Mouse (Mus musculus): ENCODE measurements around the gene Bco1. TPM values are rescaled to one million over a fixed set of nuclear protein-coding genes. Genes with fewer than 3 reads are reported as not detected.

The Bco1 gene
- total RNA-seq, 2 experiments from 2014 or later = not detected

- peak; percentile 70 for ATAC-seq (replicated peaks; ENCODE audit: low FRiP score, poor library complexity, severe bottlenecking)
Measured at GRCm38 (mm10) chr8:117085521-117085920, 10.1 kb upstream of the Bco1 start.

- no peak for ATAC-seq (replicated peaks; ENCODE audit: low FRiP score, poor library complexity, severe bottlenecking)
Measured at GRCm38 (mm10) chr8:117087036-117087435, 8.6 kb upstream of the Bco1 start.

GRCm38 (mm10) chr8:117089802-117090201 lies 5.9 kb upstream of the Bco1 start:
- no peak for ATAC-seq (replicated peaks; ENCODE audit: low FRiP score, poor library complexity, severe bottlenecking)

GRCm38 (mm10) chr8:117094053-117094452 lies 1.6 kb upstream of the Bco1 start:
- ATAC-seq (replicated peaks; ENCODE audit: low FRiP score, poor library complexity, severe bottlenecking) = no peak

GRCm38 (mm10) chr8:117097051-117097563 lies 1.5 kb downstream of the Bco1 start:
- ATAC-seq (replicated peaks; ENCODE audit: low FRiP score, poor library complexity, severe bottlenecking) = no peak

GRCm38 (mm10) chr8:117097564-117098191 lies 2.0 kb downstream of the Bco1 start:
- no peak for ATAC-seq (replicated peaks; ENCODE audit: low FRiP score, poor library complexity, severe bottlenecking)

- peak; percentile 73 for ATAC-seq (replicated peaks; ENCODE audit: low FRiP score, poor library complexity, severe bottlenecking)
Measured at GRCm38 (mm10) chr8:117107533-117107932, 11.9 kb downstream of the Bco1 start.

- no peak for ATAC-seq (replicated peaks; ENCODE audit: low FRiP score, poor library complexity, severe bottlenecking)
Measured at GRCm38 (mm10) chr8:117109018-117109711, 13.5 kb downstream of the Bco1 start.

GRCm38 (mm10) chr8:117109801-117110390 lies 14.2 kb downstream of the Bco1 start:
- 0 out of 2 replicates have a peak, but pooled peaks have one; percentile 42 for ATAC-seq (replicated peaks; ENCODE audit: low FRiP score, poor library complexity, severe bottlenecking)

- no peak for ATAC-seq (replicated peaks; ENCODE audit: low FRiP score, poor library complexity, severe bottlenecking)
Measured at GRCm38 (mm10) chr8:117111641-117112040, 16.0 kb downstream of the Bco1 start.

GRCm38 (mm10) chr8:117112261-117112660 lies 16.6 kb downstream of the Bco1 start:
- ATAC-seq (replicated peaks; ENCODE audit: low FRiP score, poor library complexity, severe bottlenecking) = no peak

- ATAC-seq (replicated peaks; ENCODE audit: low FRiP score, poor library complexity, severe bottlenecking) = no peak
Measured at GRCm38 (mm10) chr8:117115094-117115493, 19.4 kb downstream of the Bco1 start.

GRCm38 (mm10) chr8:117115676-117116446 lies 20.2 kb downstream of the Bco1 start:
- ATAC-seq (replicated peaks; ENCODE audit: low FRiP score, poor library complexity, severe bottlenecking) = peak; percentile 61

- ATAC-seq (replicated peaks; ENCODE audit: low FRiP score, poor library complexity, severe bottlenecking) = no peak
Measured at GRCm38 (mm10) chr8:117116534-117116933, 20.9 kb downstream of the Bco1 start.

GRCm38 (mm10) chr8:117118409-117118808 lies 22.8 kb downstream of the Bco1 start:
- no peak for ATAC-seq (replicated peaks; ENCODE audit: low FRiP score, poor library complexity, severe bottlenecking)

- no peak for ATAC-seq (replicated peaks; ENCODE audit: low FRiP score, poor library complexity, severe bottlenecking)
Measured at GRCm38 (mm10) chr8:117121277-117121676, 25.6 kb downstream of the Bco1 start.

- ATAC-seq (replicated peaks; ENCODE audit: low FRiP score, poor library complexity, severe bottlenecking) = no peak
Measured at GRCm38 (mm10) chr8:117123850-117124633, 28.4 kb downstream of the Bco1 start.

- no peak for ATAC-seq (replicated peaks; ENCODE audit: low FRiP score, poor library complexity, severe bottlenecking)
Measured at GRCm38 (mm10) chr8:117125854-117126253, 30.2 kb downstream of the Bco1 start.

GRCm38 (mm10) chr8:117126411-117126810 lies 30.8 kb downstream of the Bco1 start:
- ATAC-seq (replicated peaks; ENCODE audit: low FRiP score, poor library complexity, severe bottlenecking) = no peak

Data from erythroblast, adult 5-6 weeks (primary cell).